Mouse (Mus musculus): Measurements from ENCODE around the gene Rad1. TPM values are rescaled to one million over a fixed set of nuclear protein-coding genes. Genes with fewer than 3 reads are reported as not detected.

Rad1 gene
- total RNA-seq (2014; rRNA removed) (15.5 and 18.4 TPM in 2 replicates), polyA plus RNA-seq (2015; fragmentation: Nextera tagmentation; extraction: Ambion mirVana) (18.1 TPM in 2 replicates)

DNA sequence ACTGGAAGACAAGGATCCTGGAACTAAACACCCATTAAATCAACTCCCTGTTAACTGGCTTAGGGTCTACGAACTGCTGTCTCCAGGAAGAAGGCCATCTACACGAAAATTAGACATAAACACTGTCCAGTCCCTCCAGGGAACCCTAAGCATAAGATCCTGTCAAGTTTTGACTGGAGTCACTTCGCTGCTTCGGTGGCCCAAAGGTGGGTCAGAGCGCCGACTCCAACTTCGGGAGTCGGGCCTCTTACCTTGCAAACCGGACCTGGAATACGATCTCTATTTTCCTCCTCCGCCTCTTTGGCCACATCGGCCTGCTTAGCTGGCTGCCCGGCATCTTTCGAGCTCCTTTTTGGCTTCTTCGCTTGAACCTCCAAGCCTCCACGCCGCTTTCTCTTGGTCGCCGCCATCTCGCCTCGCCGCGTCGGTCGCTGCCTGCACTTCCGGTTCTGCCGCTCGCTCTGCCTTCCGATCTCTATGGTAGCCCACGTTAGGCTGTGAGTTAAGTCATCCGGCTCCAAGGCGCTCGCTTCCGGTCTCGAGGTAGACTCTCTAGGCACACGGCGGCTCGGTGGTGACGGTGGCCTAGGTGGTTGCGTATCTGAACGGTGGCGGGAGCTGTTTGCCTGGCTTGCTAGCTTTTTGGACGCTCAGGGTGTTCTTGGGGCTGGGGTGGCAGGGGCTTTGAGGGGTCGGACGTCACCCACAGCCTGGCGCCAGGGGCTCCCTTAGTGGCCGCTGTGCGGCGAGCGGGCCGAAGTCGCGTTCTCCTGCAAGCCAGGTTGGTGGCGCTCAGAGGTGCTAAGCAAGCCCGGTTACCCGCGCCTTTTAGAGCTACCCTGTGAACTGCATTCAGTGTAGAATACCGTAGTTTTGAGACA lies at the start of gene Rad1, which contains the start of gene Brix1:
Gene Rad1, plus strand, starts transcription at position 535 of the 881 bp plus-strand sequence.
Gene Brix1, minus strand, starts transcription at position 464 of the 881 bp plus-strand sequence.
- Histone ChIP-seq H3K4me3 (ENCODE audit: low read depth, low read length) (peak within 1 kb of the TSS; percentile 85), H3K27me3 (ENCODE audit: insufficient read depth, low read length) (no peaks in the 10 kb centered on the region), H3K9ac (replicated peaks; ENCODE audit: low read length, poor library complexity, severe bottlenecking) (peak within 1 kb of the TSS; percentile 85), H3K9me3 (ENCODE audit: low read length) (no peaks in the 10 kb centered on the region), H3K36me3 (ENCODE audit: insufficient read depth, low read length) (peaks cover 13% of the 10 kb centered on the region), H3K4me1 (ENCODE audit: insufficient read depth, low read length) (peaks cover 7% of the 10 kb centered on the region), H3K4me2 (ENCODE audit: low read depth, low read length, poor library complexity, severe bottlenecking) (peak within 1 kb of the TSS; percentile 79), H3K27ac (ENCODE audit: low read depth, low read length) (peak within 1 kb of the TSS; percentile 70)
- DNase-seq (ENCODE audit: low spot score): peak; percentile 98
- under 1% methylated on average over 58 of the region's 58 CpGs for WGBS
- peak; percentile 99 for ATAC-seq (ENCODE audit: low FRiP score)
- TF ChIP-seq CTCF (IDR thresholded peaks at IDR 0.05): 0 out of 2 replicates have a peak, but pooled peaks have one; percentile 1

DNA sequence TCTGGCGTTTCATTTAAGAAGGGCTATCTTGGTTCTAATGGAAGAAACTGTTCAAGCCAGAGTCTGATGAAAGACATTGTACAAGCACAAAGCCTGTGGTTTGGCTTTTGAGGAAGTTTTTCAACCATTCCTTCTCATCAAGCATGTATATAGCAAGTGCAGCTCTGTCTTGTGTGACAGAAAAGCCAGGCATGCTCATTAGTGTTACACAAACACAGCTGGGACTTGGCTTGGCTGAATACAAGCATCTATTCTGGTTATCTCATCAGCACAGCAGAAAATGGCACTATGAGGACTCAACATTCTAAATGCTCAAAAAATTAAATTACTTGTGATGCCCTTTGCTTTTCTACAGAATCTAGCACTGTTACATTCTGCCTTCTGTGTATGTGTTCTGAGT lies 48.9 kb upstream of the Rad1 start:
- Histone ChIP-seq H3K4me1 (ENCODE audit: insufficient read depth, low read length) (no peaks in the 10 kb centered on the region), H3K9ac (replicated peaks; ENCODE audit: low read length, poor library complexity, severe bottlenecking) (no peak overlapping the region), H3K27me3 (ENCODE audit: insufficient read depth, low read length) (no peaks in the 10 kb centered on the region), H3K27ac (ENCODE audit: low read depth, low read length) (no peak overlapping the region), H3K4me2 (ENCODE audit: low read depth, low read length, poor library complexity, severe bottlenecking) (no peak overlapping the region), H3K36me3 (ENCODE audit: insufficient read depth, low read length) (0 out of 2 replicates have a peak, but pooled peaks cover 4% of the 10 kb centered on the region), H3K4me3 (ENCODE audit: low read depth, low read length) (no peak overlapping the region), H3K9me3 (ENCODE audit: low read length) (no peaks in the 10 kb centered on the region)
- TF ChIP-seq CTCF (IDR thresholded peaks at IDR 0.05): no peak
- no peak for DNase-seq (ENCODE audit: low spot score)
- ATAC-seq (ENCODE audit: low FRiP score): no peak
- WGBS: 88% methylated on average over 1 of the region's 1 CpGs

DNA sequence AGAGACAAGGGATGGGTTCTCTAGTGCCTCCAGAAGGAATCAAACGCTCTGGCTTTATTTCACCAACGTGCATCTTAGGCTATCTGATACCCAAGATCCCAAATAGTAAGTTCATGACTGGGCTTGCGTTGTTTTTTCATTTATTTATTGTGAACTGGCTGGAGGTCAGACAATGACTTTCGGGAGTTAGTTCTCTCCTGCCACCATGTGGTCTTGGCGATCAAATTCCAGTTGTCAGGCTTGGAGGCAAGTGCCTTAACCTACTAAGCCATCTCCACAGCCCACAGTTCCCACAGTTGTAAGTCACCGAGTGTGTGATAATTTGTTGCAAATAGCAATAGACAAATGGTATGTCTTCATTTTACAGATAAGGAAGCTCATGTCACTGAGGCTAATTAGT lies 45.9 kb upstream of the Rad1 start:
- DNase-seq (ENCODE audit: low spot score) (peak; percentile 26), ATAC-seq (ENCODE audit: low FRiP score) (no peak)
- no peak overlapping the region for H3K27ac ChIP-seq (ENCODE audit: low read depth, low read length)
- WGBS: 75% methylated on average over 6 of the region's 6 CpGs
- H3K9me3 ChIP-seq (ENCODE audit: low read length): no peaks in the 10 kb centered on the region
- H3K36me3 ChIP-seq (ENCODE audit: insufficient read depth, low read length): 0 out of 2 replicates have a peak, but pooled peaks cover 15% of the 10 kb centered on the region
- no peak overlapping the region for H3K4me3 ChIP-seq (ENCODE audit: low read depth, low read length)
- no peak overlapping the region for H3K9ac ChIP-seq (replicated peaks; ENCODE audit: low read length, poor library complexity, severe bottlenecking)
- H3K4me2 ChIP-seq (ENCODE audit: low read depth, low read length, poor library complexity, severe bottlenecking): no peak overlapping the region
- H3K4me1 ChIP-seq (ENCODE audit: insufficient read depth, low read length): no peaks in the 10 kb centered on the region
- no peaks in the 10 kb centered on the region for H3K27me3 ChIP-seq (ENCODE audit: insufficient read depth, low read length)
- peak; percentile 62 for TF ChIP-seq CTCF (IDR thresholded peaks at IDR 0.05)

DNA sequence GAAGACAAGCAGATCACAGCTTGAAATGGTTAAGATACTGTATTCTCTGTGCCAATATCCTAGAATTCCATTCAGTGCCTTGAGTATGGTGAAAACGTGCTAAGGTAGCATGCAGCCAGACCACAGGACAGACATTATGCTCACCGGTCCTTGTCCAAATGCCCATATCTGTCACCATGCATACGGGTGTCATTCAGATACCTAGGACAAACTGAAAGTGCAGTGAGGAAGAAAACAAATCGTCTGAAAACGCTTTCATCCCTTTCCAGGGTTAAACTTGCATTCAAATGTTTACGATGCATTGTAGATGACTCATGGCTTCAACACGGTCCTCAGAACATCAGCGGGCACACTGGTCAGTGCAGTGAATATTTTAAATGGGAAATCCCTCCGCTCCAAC lies 44.3 kb upstream of the Rad1 start:
- no peak overlapping the region for H3K4me2 ChIP-seq (ENCODE audit: low read depth, low read length, poor library complexity, severe bottlenecking)
- no peaks in the 10 kb centered on the region for H3K27me3 ChIP-seq (ENCODE audit: insufficient read depth, low read length)
- no peak overlapping the region for H3K4me3 ChIP-seq (ENCODE audit: low read depth, low read length)
- no peak for ATAC-seq (ENCODE audit: low FRiP score)
- 0 out of 2 replicates have a peak, but pooled peaks cover 16% of the 10 kb centered on the region for H3K36me3 ChIP-seq (ENCODE audit: insufficient read depth, low read length)
- TF ChIP-seq CTCF (IDR thresholded peaks at IDR 0.05): no peak
- WGBS: 91% methylated on average over 9 of the region's 9 CpGs
- H3K9ac ChIP-seq (replicated peaks; ENCODE audit: low read length, poor library complexity, severe bottlenecking): no peak overlapping the region
- H3K4me1 ChIP-seq (ENCODE audit: insufficient read depth, low read length): no peaks in the 10 kb centered on the region
- DNase-seq (ENCODE audit: low spot score): no peak
- H3K27ac ChIP-seq (ENCODE audit: low read depth, low read length): no peak overlapping the region
- no peaks in the 10 kb centered on the region for H3K9me3 ChIP-seq (ENCODE audit: low read length)

DNA sequence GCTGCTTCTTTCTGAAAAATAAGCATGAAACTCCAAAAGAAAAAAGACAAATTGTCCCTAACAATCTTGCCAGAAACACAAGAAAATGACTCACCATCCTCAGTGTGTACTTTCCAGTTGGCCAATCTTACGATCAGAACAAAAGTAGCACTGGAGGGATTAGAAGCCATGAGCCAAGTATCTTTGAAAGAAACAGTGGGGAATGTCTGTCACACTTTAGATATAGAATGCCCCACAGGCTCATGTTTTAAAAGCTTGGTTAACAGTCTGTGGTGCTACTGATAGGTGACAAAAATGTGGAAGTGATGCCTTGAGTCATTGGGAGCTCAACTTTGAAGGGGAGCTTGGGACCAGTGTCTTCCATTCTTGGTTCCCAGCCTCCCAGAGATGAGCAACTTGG lies 43.5 kb upstream of the Rad1 start:
- no peak for TF ChIP-seq CTCF (IDR thresholded peaks at IDR 0.05)
- no peak for ATAC-seq (ENCODE audit: low FRiP score)
- Histone ChIP-seq H3K27ac (ENCODE audit: low read depth, low read length) (no peak overlapping the region), H3K36me3 (ENCODE audit: insufficient read depth, low read length) (0 out of 2 replicates have a peak, but pooled peaks cover 16% of the 10 kb centered on the region), H3K9me3 (ENCODE audit: low read length) (no peaks in the 10 kb centered on the region), H3K27me3 (ENCODE audit: insufficient read depth, low read length) (no peaks in the 10 kb centered on the region), H3K9ac (replicated peaks; ENCODE audit: low read length, poor library complexity, severe bottlenecking) (no peak overlapping the region), H3K4me1 (ENCODE audit: insufficient read depth, low read length) (no peaks in the 10 kb centered on the region), H3K4me3 (ENCODE audit: low read depth, low read length) (no peak overlapping the region), H3K4me2 (ENCODE audit: low read depth, low read length, poor library complexity, severe bottlenecking) (no peak overlapping the region)
- 33% methylated on average over 1 of the region's 1 CpGs for WGBS
- DNase-seq (ENCODE audit: low spot score): no peak

DNA sequence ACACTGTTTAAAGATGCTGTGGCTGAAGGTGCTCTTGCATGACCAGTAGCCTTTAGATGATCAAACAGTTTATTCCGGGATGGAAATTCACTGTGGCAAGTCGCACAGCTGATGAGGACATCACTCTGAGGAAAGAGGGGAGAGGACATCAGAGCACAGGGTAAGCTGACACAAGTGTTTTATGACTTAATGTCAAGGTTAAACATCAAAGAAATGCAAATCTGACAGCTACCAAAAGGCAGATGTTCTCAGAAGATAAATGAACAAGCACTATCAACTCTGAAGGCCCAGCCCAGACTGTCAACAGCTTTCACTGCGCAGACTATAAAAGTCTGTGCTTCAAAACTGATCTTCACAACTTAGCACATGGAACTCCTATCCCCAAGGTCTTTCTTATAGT lies 38.7 kb upstream of the Rad1 start:
- WGBS: 71% methylated on average over 3 of the region's 3 CpGs
- TF ChIP-seq CTCF (IDR thresholded peaks at IDR 0.05): no peak

More for the DNA sequence above, 38.7 kb upstream of the Rad1 start:
- Histone ChIP-seq H3K27ac (ENCODE audit: low read depth, low read length) (no peak overlapping the region), H3K9ac (replicated peaks; ENCODE audit: low read length, poor library complexity, severe bottlenecking) (no peak overlapping the region), H3K4me2 (ENCODE audit: low read depth, low read length, poor library complexity, severe bottlenecking) (no peak overlapping the region), H3K27me3 (ENCODE audit: insufficient read depth, low read length) (no peaks in the 10 kb centered on the region), H3K36me3 (ENCODE audit: insufficient read depth, low read length) (peaks cover 28% of the 10 kb centered on the region), H3K4me3 (ENCODE audit: low read depth, low read length) (no peak overlapping the region), H3K4me1 (ENCODE audit: insufficient read depth, low read length) (no peaks in the 10 kb centered on the region), H3K9me3 (ENCODE audit: low read length) (no peaks in the 10 kb centered on the region)
- ATAC-seq (ENCODE audit: low FRiP score): no peak
- DNase-seq (ENCODE audit: low spot score): no peak

Measured in midbrain, postnatal 0 days (tissue).